Mouse (Mus musculus) gastrocnemius, postnatal 10 days (tissue): Measurements from ENCODE around the gene Tsc22d3. TPM values are rescaled to one million over a fixed set of nuclear protein-coding genes. Genes with fewer than 3 reads are reported as not detected.
"Not testable (repeated sequence)": the region's sequence is repeated elsewhere in the genome, so short reads cannot be mapped to it uniquely, and the experiment has no call there.

ENCODE experiments used
- DNase-seq: peaks from one replicate; pipeline ENCODE4 v3.0.0; 2021; ENCODE audit warnings: mixed read lengths
- total RNA-seq, 2 experiments: library from RNA; stranded (reverse); gene quantifications; 2 replicates each; pipeline ENCODE4 v1.2.3; 2021

The Tsc22d3 gene
- total RNA-seq, 2 experiments from 2014 or later: 105 to 153 TPM

GRCm38 (mm10) chrX:140501401-140502301 lies 98.8 kb downstream of the Tsc22d3 start:
- DNase-seq: no peak

DNA sequence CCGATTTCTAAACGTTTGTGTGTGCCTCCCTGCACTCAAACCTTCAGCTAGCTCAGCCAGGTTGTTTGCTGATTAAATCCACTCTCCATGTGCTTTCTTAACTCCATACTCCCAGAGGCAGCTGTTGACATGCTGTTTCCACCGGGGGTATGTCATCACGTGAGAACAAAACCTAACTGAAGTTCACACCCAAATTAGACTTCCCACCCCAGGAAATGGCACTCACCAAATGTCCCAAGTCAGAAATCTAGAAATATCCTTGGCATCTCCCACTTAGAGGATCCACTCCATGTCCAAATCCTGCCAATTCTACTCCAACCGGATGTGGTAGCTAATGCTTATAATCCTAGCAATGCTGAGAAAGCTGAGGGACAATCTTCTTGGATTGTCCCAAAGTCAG lies 100.2 kb downstream of the Tsc22d3 start:
- no peak for DNase-seq

- DNase-seq: not testable (repeated sequence)
These were observed 102.0 kb downstream of the Tsc22d3 start for GRCm38 (mm10) chrX:140498431-140498830.

GRCm38 (mm10) chrX:140494170-140494569 lies 106.3 kb downstream of the Tsc22d3 start:
- no peak for DNase-seq

DNA sequence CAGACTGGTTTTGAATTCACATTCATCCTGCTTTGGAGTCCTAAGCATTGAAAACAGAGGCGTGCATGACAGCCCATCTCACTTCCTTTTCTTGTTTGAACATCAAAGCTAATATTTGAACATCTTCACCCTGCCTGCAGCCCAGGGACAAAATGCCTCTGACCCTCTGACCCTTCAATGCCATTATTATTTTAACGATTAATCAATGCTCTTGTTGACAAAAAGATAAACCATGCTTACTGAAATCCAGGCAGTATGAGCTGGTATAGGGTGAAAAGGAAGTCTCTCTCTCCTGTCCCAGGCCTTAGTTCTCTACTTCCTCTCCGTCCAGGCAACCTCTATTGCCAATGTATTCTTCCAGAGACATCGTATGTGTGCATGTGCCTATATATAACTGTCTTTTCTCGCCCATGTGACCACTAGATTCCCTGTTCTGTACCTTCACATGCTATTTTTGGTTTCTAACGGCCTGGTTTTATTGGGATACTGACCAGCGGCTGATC lies 106.9 kb downstream of the Tsc22d3 start:
- DNase-seq: no peak

DNA sequence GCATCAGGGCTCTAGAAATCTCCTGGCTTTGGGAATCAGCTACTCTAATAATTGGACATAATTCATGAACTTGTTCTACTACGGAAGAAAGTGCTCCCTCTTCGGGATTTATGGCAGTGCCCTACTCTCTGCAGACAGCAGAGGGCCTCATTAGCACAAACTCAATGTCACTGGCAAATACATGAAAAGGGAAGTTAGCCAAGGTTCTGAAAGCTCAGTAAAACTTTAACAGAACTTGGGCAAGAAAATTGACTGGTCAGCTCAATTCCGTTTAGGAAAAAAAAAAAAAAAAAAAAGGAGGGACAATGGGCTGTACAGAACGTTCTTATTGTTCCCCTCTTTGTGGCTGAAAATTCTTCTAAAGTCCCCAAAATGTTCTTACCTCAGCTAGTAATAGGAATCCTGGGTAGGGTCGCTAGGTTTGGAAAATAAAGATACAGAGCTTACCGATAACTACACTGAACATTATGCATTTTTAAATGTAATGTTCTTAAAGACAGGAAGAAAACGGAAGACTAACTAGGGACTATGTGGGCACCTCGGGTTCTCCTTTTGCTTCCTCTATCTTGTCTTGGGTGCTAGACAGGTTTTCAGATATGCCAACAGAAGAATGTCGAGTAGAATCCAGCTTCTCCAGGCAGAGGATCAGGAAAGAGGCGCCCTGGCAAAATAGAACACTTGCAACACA lies 108.4 kb downstream of the Tsc22d3 start:
- DNase-seq: no peak

GRCm38 (mm10) chrX:140490203-140490602 lies 110.3 kb downstream of the Tsc22d3 start:
- no peak for DNase-seq

Other genes starting within 250 kb of the Tsc22d3 start
- gene Prps1, start 144.0 kb downstream of the Tsc22d3 start, total RNA-seq: 10 to 100 TPM; 20.9 to 21.7 TPM
- 10 to 100 TPM; 10.6 to 13.7 TPM for gene Mid2, start 63.9 kb upstream of the Tsc22d3 start, total RNA-seq
- gene Tex13b, start 212.8 kb upstream of the Tsc22d3 start, total RNA-seq: not detected